Mouse (Mus musculus) lung, adult 2 months (tissue): ENCODE results near the gene Pclo. TPM values are rescaled to one million over a fixed set of nuclear protein-coding genes. Genes with fewer than 3 reads are reported as not detected.

ENCODE experiments used
- DNase-seq: peaks from one replicate; pipeline ENCODE4 v3.0.0; 2022
- H3K4me1 ChIP-seq: fragments of 200-500 bp; 2 replicates; pipeline ENCODE4 v1.6.1; 2011; ENCODE audit warnings: low read length; ENCODE audit not compliant: control insufficient read depth, insufficient read depth
- H3K4me3 ChIP-seq: fragments of 200-500 bp; replicated peaks from 2 replicates; pipeline ENCODE3; 2011; ENCODE audit warnings: low read depth, mild to moderate bottlenecking, control low read depth, low read length; ENCODE audit errors: extremely low read depth
- CTCF ChIP-seq: fragments of 200-500 bp; IDR thresholded peaks from 2 replicates; pipeline ENCODE4 v1.5.1; 2011; ENCODE audit warnings: mild to moderate bottlenecking, low read length, control low read depth; ENCODE audit not compliant: insufficient read depth
- POLR2A ChIP-seq: fragments of 200-500 bp; IDR thresholded peaks from 2 replicates; pipeline ENCODE4 v1.6.1; 2011; ENCODE audit warnings: low read depth, mild to moderate bottlenecking, control low read depth, low read length, borderline replicate concordance; ENCODE audit errors: extremely low read depth
- WGBS: fragments of 180-500 bp; shearing (Covaris S2); methylation state at CpG from one replicate; pipeline ENCODE4 v1.1.7; 2018; 5-methylcytosine and 5-hydroxymethylcytosine counted together
- polyA plus RNA-seq: library from polyadenylated mRNA; depleted of rRNA; stranded (reverse); fragments of >200 nt; gene quantifications from 2 replicates; pipeline ENCODE4 v1.2.3, GENCODE M21; 2012

Pclo gene
- polyA plus RNA-seq, 1 experiment, result 0.52 TPM

DNA sequence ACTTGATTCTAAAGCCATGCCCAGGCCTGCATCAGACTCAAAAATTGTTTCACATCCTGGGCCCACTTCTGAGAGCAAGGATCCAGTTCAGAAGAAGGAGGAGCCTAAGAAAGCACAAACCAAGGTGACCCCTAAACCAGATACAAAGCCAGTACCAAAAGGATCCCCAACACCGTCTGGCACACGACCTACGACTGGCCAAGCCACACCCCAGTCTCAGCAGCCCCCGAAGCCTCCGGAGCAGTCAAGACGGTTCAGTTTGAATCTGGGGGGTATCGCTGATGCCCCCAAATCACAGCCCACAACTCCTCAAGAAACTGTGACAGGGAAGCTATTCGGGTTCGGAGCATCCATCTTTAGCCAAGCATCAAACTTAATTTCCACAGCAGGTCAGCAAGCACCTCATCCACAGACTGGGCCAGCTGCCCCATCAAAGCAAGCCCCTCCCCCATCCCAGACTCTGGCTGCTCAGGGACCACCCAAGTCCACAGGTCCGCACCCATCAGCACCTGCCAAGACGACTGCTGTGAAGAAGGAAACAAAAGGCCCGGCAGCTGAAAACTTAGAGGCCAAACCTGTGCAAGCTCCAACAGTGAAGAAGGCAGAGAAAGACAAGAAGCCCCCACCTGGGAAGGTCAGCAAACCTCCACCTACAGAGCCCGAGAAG, 25.4 kb downstream of the Pclo start:
- no peak for TF ChIP-seq POLR2A
- no peak for TF ChIP-seq CTCF
- Histone ChIP-seq H3K4me1 (no peaks in the 10 kb centered on the region), H3K4me3 (no peak overlapping the region)
- 68% methylated on average over 13 of the region's 13 CpGs for WGBS
- no peak for DNase-seq

DNA sequence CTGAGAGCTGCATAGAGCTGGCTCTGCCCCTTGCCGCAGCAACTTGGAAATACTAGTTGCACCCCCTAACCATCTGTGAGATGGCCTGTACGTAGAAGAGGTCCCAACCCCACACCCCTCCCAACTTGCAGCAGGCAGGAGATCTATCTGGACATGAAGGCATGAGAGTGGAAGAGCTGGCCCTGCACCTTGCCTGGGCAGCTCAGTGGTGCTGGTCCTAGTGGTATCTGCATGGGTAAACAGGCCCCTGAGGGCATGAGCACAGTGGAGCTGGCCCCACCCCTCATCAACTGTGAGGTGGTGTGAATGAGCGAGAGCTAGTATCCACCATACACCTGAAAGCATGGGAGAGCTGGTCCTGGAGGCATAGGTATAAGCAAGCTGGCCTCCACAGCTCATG, 60.9 kb downstream of the Pclo start:
- no peak for DNase-seq
- 78% methylated on average over 3 of the region's 3 CpGs for WGBS
- no peak overlapping the region for H3K4me3 ChIP-seq
- no peak for TF ChIP-seq CTCF
- no peak for TF ChIP-seq POLR2A
- H3K4me1 ChIP-seq, result no peaks in the 10 kb centered on the region

DNA sequence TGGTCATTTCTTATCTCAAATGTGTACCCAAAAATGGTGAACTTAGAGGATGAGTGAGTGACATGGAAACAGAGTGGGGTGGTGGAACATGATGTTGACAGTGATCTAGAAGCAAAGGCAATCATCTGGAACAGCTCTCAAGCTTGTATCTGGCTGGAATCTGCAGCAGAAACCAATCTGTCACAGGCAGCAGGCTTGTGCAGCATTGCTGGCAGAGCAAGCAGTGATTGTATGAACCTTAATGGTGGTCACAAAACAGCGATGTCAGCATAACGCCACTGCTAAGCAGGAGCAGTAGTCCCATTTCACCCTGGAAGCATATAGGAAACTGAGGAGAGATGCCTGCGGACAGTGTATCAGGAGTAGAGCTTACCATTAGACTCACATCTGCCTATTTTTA, 76.8 kb downstream of the Pclo start:
- TF ChIP-seq CTCF, result no peak
- TF ChIP-seq POLR2A, result no peak
- DNase-seq, result no peak
- WGBS, result 79% methylated on average over 3 of the region's 3 CpGs
- Histone ChIP-seq H3K4me1 (no peaks in the 10 kb centered on the region), H3K4me3 (no peak overlapping the region)

DNA sequence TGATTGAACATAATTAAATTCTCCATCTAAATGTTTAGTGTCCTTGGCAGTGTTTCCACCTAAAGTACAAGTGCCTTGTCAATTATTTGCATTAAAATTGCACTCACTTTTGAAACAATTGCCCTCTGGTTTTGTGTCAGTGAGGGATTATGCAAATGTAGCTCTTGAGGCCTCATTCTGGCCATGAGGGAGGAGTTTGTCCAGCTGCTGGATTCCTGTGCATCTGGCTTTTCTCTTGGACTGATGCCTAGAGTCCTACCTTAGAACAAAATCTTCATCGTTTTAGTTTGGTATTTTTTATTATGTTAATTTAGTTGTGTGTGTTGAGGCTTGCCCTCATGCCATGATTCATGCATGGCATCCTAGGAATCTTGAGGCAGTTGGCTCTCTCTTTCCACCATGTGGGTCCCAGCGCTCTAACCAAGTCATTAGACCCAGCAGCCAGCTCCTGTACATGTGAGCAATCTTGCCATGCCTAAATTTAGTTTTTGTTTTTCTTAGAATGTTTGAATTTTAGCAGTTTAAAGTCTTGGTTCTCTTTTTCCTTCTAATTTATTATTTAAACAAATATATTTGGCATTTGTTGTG, 80.8 kb downstream of the Pclo start:
- Histone ChIP-seq H3K4me1 (no peaks in the 10 kb centered on the region), H3K4me3 (no peak overlapping the region)
- TF ChIP-seq CTCF, result no peak
- no peak for TF ChIP-seq POLR2A
- WGBS, result 55% methylated on average over 2 of the region's 2 CpGs
- DNase-seq, result no peak

DNA sequence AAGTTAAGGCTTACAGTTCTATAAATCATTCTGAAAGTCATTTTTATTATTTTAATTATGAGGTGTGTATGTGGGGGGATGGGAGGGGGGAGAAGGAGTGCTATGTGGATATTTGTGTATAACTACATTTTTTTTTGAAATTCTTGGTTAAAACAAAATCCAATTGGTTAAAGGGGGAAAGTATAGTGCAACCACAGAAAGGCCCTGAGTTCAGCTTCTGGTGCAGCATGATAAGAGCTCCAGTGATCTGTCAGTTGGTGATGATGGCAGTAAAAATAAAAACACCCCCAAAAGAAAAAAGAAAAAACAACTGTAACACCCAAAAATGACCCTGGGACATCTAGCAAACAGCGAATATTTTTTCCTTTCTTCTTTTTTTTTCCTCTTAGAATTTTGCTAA, 93.6 kb downstream of the Pclo start:
- whole genome bisulfite sequencing, result 47% methylated on average over 1 of the region's 1 CpGs
- Histone ChIP-seq H3K4me3 (no peak overlapping the region), H3K4me1 (no peaks in the 10 kb centered on the region)
- TF ChIP-seq CTCF (no peak), POLR2A (no peak)
- no peak for DNase-seq

DNA sequence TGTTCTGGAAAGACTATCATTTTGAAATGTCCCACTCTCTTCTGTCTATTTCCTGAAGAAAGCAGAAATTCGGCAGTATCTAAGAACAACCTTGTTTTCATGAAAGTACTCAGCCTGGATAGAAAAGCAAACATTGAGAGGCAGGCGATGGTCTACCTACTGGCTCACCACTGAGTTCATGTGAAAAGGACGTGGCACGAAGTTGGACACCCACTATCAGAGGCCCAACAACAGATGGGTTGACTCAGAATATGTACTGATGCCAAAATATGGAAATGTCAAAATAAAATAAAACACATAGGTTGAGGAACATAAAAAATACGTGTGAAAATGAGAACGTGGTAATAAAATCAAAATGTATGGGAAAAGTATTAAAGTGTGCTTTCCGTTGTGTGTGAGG, 106.4 kb downstream of the Pclo start:
- DNase-seq, result no peak
- WGBS, result 75% methylated on average over 7 of the region's 7 CpGs
- TF ChIP-seq CTCF (no peak), POLR2A (no peak)
- no peak overlapping the region for H3K4me3 ChIP-seq
- H3K4me1 ChIP-seq, result no peaks in the 10 kb centered on the region

DNA sequence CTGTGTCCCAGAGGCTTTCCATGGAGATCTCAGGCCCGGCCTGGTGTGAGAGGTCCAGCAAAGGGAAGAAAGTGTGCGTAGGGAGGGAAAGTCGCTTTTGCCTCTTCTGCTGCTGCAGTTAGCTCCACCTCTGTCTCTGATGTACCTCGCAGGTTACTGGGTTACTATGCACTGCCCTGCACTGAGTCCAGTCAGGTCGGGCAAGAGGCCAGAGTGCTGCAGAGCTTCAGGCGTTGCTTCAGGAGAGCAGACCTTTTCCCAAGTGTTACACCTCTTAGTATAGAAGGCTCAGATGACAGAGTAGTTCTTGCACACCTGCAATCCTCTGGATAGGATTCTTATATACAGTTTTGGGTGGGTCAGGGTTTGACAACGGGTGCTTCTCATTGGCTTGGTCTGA, 108.6 kb downstream of the Pclo start:
- Histone ChIP-seq H3K4me1 (no peaks in the 10 kb centered on the region), H3K4me3 (no peak overlapping the region)
- DNase-seq, result no peak
- 64% methylated on average over 7 of the region's 7 CpGs for WGBS
- TF ChIP-seq POLR2A (no peak), CTCF (no peak)

DNA sequence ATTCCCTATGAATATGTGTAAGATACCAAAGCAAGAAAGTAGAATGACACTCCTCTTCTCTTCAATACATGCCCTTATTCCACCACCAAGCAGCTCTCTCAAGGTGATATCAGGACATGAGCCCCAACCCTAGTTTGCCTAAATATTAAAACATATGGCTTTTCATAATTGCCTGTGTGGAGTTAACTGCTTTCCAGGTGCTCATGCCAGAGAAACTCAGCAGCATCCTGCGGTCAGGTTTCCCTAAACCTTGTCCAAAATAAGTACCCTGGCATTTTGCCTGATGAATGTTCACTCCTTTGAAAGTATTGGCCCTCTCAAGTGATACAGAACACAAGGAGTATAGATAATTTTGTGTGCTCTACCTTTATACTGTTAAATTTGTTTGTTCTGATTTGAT, 126.5 kb downstream of the Pclo start:
- no peak for DNase-seq
- Histone ChIP-seq H3K4me3 (no peak overlapping the region), H3K4me1 (no peaks in the 10 kb centered on the region)
- no peak for TF ChIP-seq CTCF
- TF ChIP-seq POLR2A, result no peak
- WGBS, result 81% methylated on average over 1 of the region's 1 CpGs

DNA sequence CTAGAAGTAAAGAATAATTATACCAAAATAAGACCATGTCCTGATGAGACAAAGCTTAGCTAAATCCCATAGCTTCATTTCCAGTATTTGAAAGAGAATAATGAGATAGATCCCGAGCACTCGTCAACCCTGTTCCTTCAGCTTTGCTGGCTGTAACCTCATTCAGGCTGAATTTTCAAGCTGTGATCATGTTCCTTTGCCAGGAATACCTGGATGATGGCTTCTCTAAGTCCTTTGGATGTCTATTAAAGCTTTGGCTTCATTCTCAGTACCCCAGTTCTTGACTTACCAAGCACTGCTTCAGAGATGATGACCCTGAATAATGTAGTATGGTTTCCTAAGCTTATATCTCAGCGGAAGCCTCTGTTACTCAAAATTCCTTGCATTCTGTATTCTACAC, 131.1 kb downstream of the Pclo start:
- H3K4me1 ChIP-seq, result no peaks in the 10 kb centered on the region
- no peak for DNase-seq
- TF ChIP-seq POLR2A, result no peak
- TF ChIP-seq CTCF, result no peak
- no peak overlapping the region for H3K4me3 ChIP-seq
- 92% methylated on average over 3 of the region's 3 CpGs for WGBS

DNA sequence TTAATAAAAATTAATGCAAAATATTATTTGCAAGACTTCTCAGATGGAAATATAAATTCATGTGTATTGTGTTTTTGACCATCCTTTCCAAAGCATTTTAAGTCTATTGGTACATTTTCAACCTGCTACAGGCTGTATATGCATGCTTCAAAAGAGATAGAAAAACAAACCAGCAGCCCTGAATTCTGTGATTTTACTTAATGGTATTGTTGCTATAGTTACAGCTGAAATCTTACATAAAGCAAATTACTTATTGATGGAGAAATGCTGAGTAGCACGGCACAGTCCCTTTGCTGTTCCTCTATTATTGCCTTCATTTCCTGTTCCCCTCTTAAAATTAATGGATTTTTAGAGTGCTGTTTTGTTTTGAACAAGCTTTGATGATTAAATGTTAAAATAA, 145.9 kb downstream of the Pclo start:
- Histone ChIP-seq H3K4me1 (no peaks in the 10 kb centered on the region), H3K4me3 (no peak overlapping the region)
- DNase-seq, result no peak
- 53% methylated on average over 1 of the region's 1 CpGs for WGBS
- TF ChIP-seq CTCF (no peak), POLR2A (no peak)
